23 mouse cellular contexts compared by ENCODE assay signal in the genomic region with DNA sequence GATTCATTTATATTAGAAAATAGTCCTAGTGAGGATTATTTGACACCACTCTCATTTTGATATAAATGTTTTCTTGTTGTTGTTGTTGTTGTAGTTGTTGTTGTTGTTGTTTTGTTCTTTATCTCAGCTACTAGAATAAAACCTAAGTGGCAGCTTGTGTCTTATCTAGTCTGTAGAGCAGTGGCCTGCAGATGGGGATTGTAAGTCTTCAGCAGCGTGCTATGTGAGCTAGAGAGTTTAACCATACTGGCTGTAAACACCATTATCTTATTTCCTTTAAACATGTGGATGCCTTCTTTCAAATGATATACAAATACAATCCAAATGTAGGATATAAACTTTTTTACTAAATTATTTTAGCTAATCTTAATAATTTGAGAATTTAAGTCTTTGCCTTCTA.
DNase-seq lines count a peak whose midpoint lies in the region; ATAC-seq lines count a peak whose summit lies in the region.
"Had no signal": no experiment of that assay in that cellular context is flagged by ENCODE, and none has a peak within 500 bp of the region (broad histone marks: within the 10 kb centered on the region; RNA-seq: fewer than 3 reads in every experiment).

No protein-coding gene starts in this region.

- no peak for DNase-seq in liver, embryonic 11.5 days (ENCODE audit: low spot score)
- DNase-seq in liver = no peak
- no peak for DNase-seq in liver, embryonic 13.5 days
- no peak for DNase-seq in gastrocnemius, adult 18-20 months (ENCODE audit: low spot score)
- DNase-seq: adrenal gland, adult 2 months; adrenal gland, postnatal 10 days; adrenal gland, postnatal 25 days; cerebellum, adult 11 months; cerebellum, adult 18-20 months; cerebellum, adult 8-10 months; cerebellum, adult 9-11 months; cerebellum, postnatal 14 days; cerebellum, postnatal 36 days; embryo, embryonic 11 days had no signal

- no peaks in the 10 kb centered on the region for H3K27me3 ChIP-seq in liver, embryonic 11.5 days (replicated peaks; ENCODE audit: control insufficient read depth, insufficient read depth, low read length)
- no peaks in the 10 kb centered on the region for H3K27me3 ChIP-seq in liver, embryonic 13.5 days
- H3K27me3 ChIP-seq in liver, embryonic 16.5 days (ENCODE audit: control insufficient read depth, insufficient read depth, low read depth, low read length) = no peaks in the 10 kb centered on the region
- no peaks in the 10 kb centered on the region for H3K27me3 ChIP-seq in hindbrain, embryonic 12.5 days
- H3K27me3 ChIP-seq: embryonic facial prominence, embryonic 13.5 days; embryonic facial prominence, embryonic 15.5 days; forebrain, embryonic 12.5 days had no signal

- peak; percentile 65; the same call in 1 of the 2 replicates for ATAC-seq in liver, embryonic 11.5 days (replicated peaks; ENCODE audit: low FRiP score)
- ATAC-seq in liver, embryonic 13.5 days (ENCODE audit: low read depth) = peak; percentile 60; the same call in 1 of the 2 replicates
- ATAC-seq in liver, embryonic 16.5 days (ENCODE audit: low read depth) = 0 out of 2 replicates have a peak, but pooled peaks have one; percentile 35
- ATAC-seq in megakaryocyte-erythroid progenitor cell, adult 5-6 weeks (replicated peaks; ENCODE audit: low FRiP score, low TSS enrichment, poor library complexity, severe bottlenecking) = peak; percentile 95
- no peak for ATAC-seq in hindbrain, embryonic 12.5 days (ENCODE audit: low FRiP score)
- ATAC-seq: forebrain, embryonic 14.5 days had no signal

- no peaks in the 10 kb centered on the region; the same call in 1 of the 2 replicates for H3K36me3 ChIP-seq in liver, embryonic 11.5 days (ENCODE audit: control insufficient read depth, insufficient read depth, low read length)
- H3K36me3 ChIP-seq in liver, embryonic 13.5 days = peaks cover 7% of the 10 kb centered on the region; the same call in 1 of the 2 replicates
- no peaks in the 10 kb centered on the region for H3K36me3 ChIP-seq in liver, embryonic 16.5 days (ENCODE audit: control insufficient read depth, insufficient read depth)
- H3K36me3 ChIP-seq in hindbrain, embryonic 12.5 days = peaks cover 9% of the 10 kb centered on the region

- no peak overlapping the region for H3K4me2 ChIP-seq in liver, embryonic 11.5 days
- no peak overlapping the region for H3K4me2 ChIP-seq in liver, embryonic 13.5 days
- no peak overlapping the region for H3K4me2 ChIP-seq in liver, embryonic 16.5 days (ENCODE audit: low read depth, low read length)
- H3K4me2 ChIP-seq in hindbrain, embryonic 12.5 days (replicated peaks) = no peak overlapping the region
- H3K4me2 ChIP-seq: embryonic facial prominence, embryonic 13.5 days; embryonic facial prominence, embryonic 15.5 days; forebrain, embryonic 12.5 days had no signal

- H3K4me3 ChIP-seq in liver, embryonic 11.5 days (ENCODE audit: low read depth, low read length) = no peak overlapping the region
- H3K4me3 ChIP-seq in liver, embryonic 13.5 days (replicated peaks) = no peak overlapping the region
- H3K4me3 ChIP-seq in liver, embryonic 16.5 days (ENCODE audit: low read depth, low read length) = no peak overlapping the region
- H3K4me3 ChIP-seq in hindbrain, embryonic 12.5 days = no peak overlapping the region
- H3K4me3 ChIP-seq: embryonic facial prominence, embryonic 13.5 days; embryonic facial prominence, embryonic 15.5 days; erythroblast, embryonic 14.5 days; forebrain, embryonic 10.5 days; forebrain, embryonic 12.5 days had no signal

- no peak overlapping the region for H3K27ac ChIP-seq in liver, embryonic 11.5 days (ENCODE audit: low read depth, low read length)
- H3K27ac ChIP-seq in liver, embryonic 13.5 days = no peak overlapping the region
- no peak overlapping the region for H3K27ac ChIP-seq in liver, embryonic 16.5 days (ENCODE audit: low read length)
- no peak overlapping the region for H3K27ac ChIP-seq in hindbrain, embryonic 12.5 days
- H3K27ac ChIP-seq: embryonic facial prominence, embryonic 13.5 days; embryonic facial prominence, embryonic 15.5 days; forebrain, embryonic 10.5 days; forebrain, embryonic 12.5 days had no signal

- H3K9ac ChIP-seq in liver, embryonic 11.5 days (ENCODE audit: low read depth, low read length) = no peak overlapping the region
- H3K9ac ChIP-seq in liver, embryonic 13.5 days = no peak overlapping the region
- no peak overlapping the region for H3K9ac ChIP-seq in liver, embryonic 16.5 days (ENCODE audit: low read depth, low read length)
- no peak overlapping the region for H3K9ac ChIP-seq in hindbrain, embryonic 12.5 days
- H3K9ac ChIP-seq: embryonic facial prominence, embryonic 13.5 days; embryonic facial prominence, embryonic 15.5 days; forebrain, embryonic 12.5 days had no signal

- no peaks in the 10 kb centered on the region for H3K9me3 ChIP-seq in liver, embryonic 11.5 days (ENCODE audit: control insufficient read depth, low read length)
- H3K9me3 ChIP-seq in liver, embryonic 13.5 days (replicated peaks) = no peaks in the 10 kb centered on the region
- H3K9me3 ChIP-seq in liver, embryonic 16.5 days (replicated peaks; ENCODE audit: control insufficient read depth, low read length) = no peaks in the 10 kb centered on the region
- H3K9me3 ChIP-seq in hindbrain, embryonic 12.5 days (replicated peaks) = no peaks in the 10 kb centered on the region
- H3K9me3 ChIP-seq: embryonic facial prominence, embryonic 13.5 days; embryonic facial prominence, embryonic 15.5 days; forebrain, embryonic 10.5 days; forebrain, embryonic 12.5 days had no signal

- 44% methylated on average over 1 of the region's 1 CpGs for WGBS in liver, embryonic 11.5 days
- 16% methylated on average over 1 of the region's 1 CpGs for WGBS in liver, embryonic 13.5 days (ENCODE audit: insufficient replicate concordance)
- WGBS in liver, embryonic 16.5 days (ENCODE audit: insufficient replicate concordance) = 32% methylated on average over 1 of the region's 1 CpGs
- 97% methylated on average over 1 of the region's 1 CpGs for WGBS in hindbrain, embryonic 12.5 days

- H3K4me1 ChIP-seq in liver, embryonic 11.5 days (replicated peaks; ENCODE audit: control insufficient read depth, insufficient read depth, low read length) = no peaks in the 10 kb centered on the region
- H3K4me1 ChIP-seq in liver, embryonic 13.5 days (replicated peaks) = no peaks in the 10 kb centered on the region
- no peaks in the 10 kb centered on the region for H3K4me1 ChIP-seq in liver, embryonic 16.5 days (ENCODE audit: control insufficient read depth, low read depth, low read length)
- no peaks in the 10 kb centered on the region for H3K4me1 ChIP-seq in hindbrain, embryonic 12.5 days
- H3K4me1 ChIP-seq: embryonic facial prominence, embryonic 13.5 days; embryonic facial prominence, embryonic 15.5 days; forebrain, embryonic 10.5 days; forebrain, embryonic 12.5 days had no signal
